Mouse (Mus musculus) cerebellum, adult 8-10 months (tissue): ENCODE results near the gene Olfr339.
"Not testable (repeated sequence)": the region's sequence is repeated elsewhere in the genome, so short reads cannot be mapped to it uniquely, and the experiment has no call there.

ENCODE experiments used
- DNase-seq: peaks from one replicate; pipeline ENCODE4 v3.0.0; 2022

Olfr339 gene

GRCm38 (mm10) chr2:36418647-36419046 is at the start of gene Olfr339:
Olfr339 (plus strand) TSS chr2:36418947.
- DNase-seq, result no peak

- no peak for DNase-seq
Measured at GRCm38 (mm10) chr2:36373219-36373618, 45.5 kb upstream of the Olfr339 start, which contains the start of gene Olfr338. Olfr338 (plus strand) TSS chr2:36373519.

DNA sequence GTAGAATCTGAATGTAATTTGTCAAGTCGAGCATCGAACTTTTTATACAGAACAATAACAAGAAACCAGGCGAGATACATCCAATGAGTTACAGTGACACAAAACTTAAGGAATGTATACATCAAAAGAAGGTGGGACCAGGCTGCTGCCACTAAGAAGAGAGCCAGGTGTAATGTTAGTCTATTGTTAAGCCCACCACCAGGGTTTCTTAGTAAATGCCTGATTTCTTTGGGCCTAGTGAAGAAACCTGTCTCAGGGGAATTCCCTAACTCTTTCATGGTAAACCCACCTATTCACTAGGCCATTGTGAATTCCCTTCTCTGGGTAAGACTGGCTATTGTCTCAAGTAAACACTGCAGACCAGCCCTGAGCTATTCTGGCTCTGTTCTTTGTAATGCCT is 3.6 kb upstream of the Olfr339 start:
- DNase-seq, result not testable (repeated sequence)

- DNase-seq, result not testable (repeated sequence)
Measured at GRCm38 (mm10) chr2:36415591-36415990, 3.2 kb upstream of the Olfr339 start.

GRCm38 (mm10) chr2:36452287-36452686 is 33.5 kb downstream of the Olfr339 start, which contains the start of gene Olfr340:
Olfr340 (plus strand) TSS chr2:36452587.
- no peak for DNase-seq

- no peak for DNase-seq
Measured at GRCm38 (mm10) chr2:36473634-36474033, 54.9 kb downstream of the Olfr339 start.
